Mouse (Mus musculus) CH12.LX (cell line): ENCODE results near the gene Nat8f5.

Experiments used
- CHD2 ChIP-seq: IDR thresholded peaks from 2 replicates; pipeline ENCODE4 v1.6.1; 2011; ENCODE audit warnings: low read length, improper control_type of control experiment
- CTCF ChIP-seq, 2 experiments: IDR thresholded peaks in 1 of 2; conservative IDR thresholded peaks in 1 of 2; 2 replicates each; pipeline ENCODE4 v1.5.1; 2011 to 2012; ENCODE audit warnings: low read depth in 2 of 2, low read length in 2 of 2, improper control_type of control experiment in 1 of 2, inconsistent platforms in 1 of 2, mild to moderate bottlenecking in 1 of 2, moderate library complexity in 1 of 2
- KAT2A ChIP-seq: IDR thresholded peaks from 2 replicates; pipeline ENCODE4 v1.6.1; 2012; ENCODE audit warnings: low read length, improper control_type of control experiment, inconsistent platforms; ENCODE audit not compliant: insufficient replicate concordance
- NELFE ChIP-seq: IDR thresholded peaks from 2 replicates; pipeline ENCODE4 v1.6.1; 2011; ENCODE audit warnings: low read depth, low read length, improper control_type of control experiment
- PAX5 ChIP-seq: IDR thresholded peaks from 2 replicates; pipeline ENCODE4 v1.6.1; 2012; ENCODE audit warnings: low read length, inconsistent platforms, mixed read lengths
- POLR2A ChIP-seq: IDR thresholded peaks from 2 replicates; pipeline ENCODE4 v1.6.1; 2011; ENCODE audit warnings: low read depth, mild to moderate bottlenecking, improper control_type of control experiment, low read length
- TCF12 ChIP-seq: IDR thresholded peaks from 2 replicates; pipeline ENCODE4 v1.6.1; 2014; ENCODE audit warnings: low read depth, mild to moderate bottlenecking, inconsistent platforms, low read length, improper control_type of control experiment
- ZNF384 ChIP-seq: IDR thresholded peaks from 2 replicates; pipeline ENCODE4 v1.6.1; 2012; ENCODE audit warnings: low read depth, low read length, improper control_type of control experiment, inconsistent platforms

DNA sequence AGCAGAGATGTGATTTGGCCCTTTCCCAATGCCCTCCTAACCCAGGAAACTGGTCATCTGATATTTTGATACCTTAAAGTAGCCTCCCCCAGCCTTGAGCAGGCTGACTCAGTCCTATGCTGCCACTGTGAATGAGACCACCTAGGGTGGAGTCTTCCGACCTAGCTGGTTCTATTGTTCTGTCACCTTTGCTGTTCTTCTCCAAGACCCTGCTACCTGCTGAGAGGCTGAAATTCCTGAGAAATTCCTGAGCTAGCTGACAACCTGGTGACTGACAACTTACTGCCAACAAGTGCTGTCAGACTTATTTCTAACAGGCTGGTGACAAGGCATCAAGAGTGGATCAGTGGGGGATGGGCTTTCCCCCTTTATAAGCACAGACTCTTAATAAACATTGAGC lies 2.4 kb downstream of the Nat8f5 start:
- TF ChIP-seq PAX5 (no peak), CHD2 (no peak), CTCF (conservative IDR thresholded peaks at IDR 0.05 in 1 of 2, IDR thresholded peaks at IDR 0.05 in 1 of 2; ENCODE audit: low read depth in 2 of 2, low read length in 2 of 2) (no peak), KAT2A (no peak), POLR2A (no peak), NELFE (no peak), ZNF384 (no peak), TCF12 (no peak)
